Mouse (Mus musculus): ENCODE measurements at regions not wholly inside any gene's neighbourhood (a gene's known extent, or its start where the extent isn't known, plus 50 kb on each side); places are given as distances from the start of the nearest gene placed in this dataset.

- WGBS, result 33% methylated on average over 6 of the region's 6 CpGs
- Histone ChIP-seq H3K9ac (no peak overlapping the region), H3K27ac (no peak overlapping the region), H3K27me3 (no peaks in the 10 kb centered on the region), H3K36me3 (no peaks in the 10 kb centered on the region), H3K4me2 (no peak overlapping the region), H3K9me3 (replicated peaks) (no peaks in the 10 kb centered on the region), H3K4me1 (replicated peaks) (0 out of 2 replicates have a peak, but pooled peaks cover 3% of the 10 kb centered on the region), H3K4me3 (no peak overlapping the region)
- ATAC-seq (replicated peaks; ENCODE audit: insufficient number of reproducible peaks, insufficient read depth, low FRiP score, low read depth), result no peak
Observed at GRCm38 (mm10) chr17:88158550-88158949, 93.5 kb upstream of the Fbxo11 start.

- 0 out of 2 replicates have a peak overlapping the region, but pooled peaks have one; percentile 3 for H3K4me2 ChIP-seq
- no peak overlapping the region for H3K9ac ChIP-seq
- 0 out of 2 replicates have a peak, but pooled peaks cover 3% of the 10 kb centered on the region for H3K4me1 ChIP-seq (replicated peaks)
- no peak overlapping the region for H3K27ac ChIP-seq
- ATAC-seq (replicated peaks; ENCODE audit: insufficient number of reproducible peaks, insufficient read depth, low FRiP score, low read depth), result no peak
- no peak overlapping the region for H3K4me3 ChIP-seq
- H3K36me3 ChIP-seq, result no peaks in the 10 kb centered on the region
- no peaks in the 10 kb centered on the region for H3K9me3 ChIP-seq (replicated peaks)
- 21% methylated on average over 11 of the region's 11 CpGs for WGBS
- H3K27me3 ChIP-seq, result no peaks in the 10 kb centered on the region
Observed at GRCm38 (mm10) chr17:88159212-88159668, 94.1 kb upstream of the Fbxo11 start.

- WGBS, result 53% methylated on average over 19 of the region's 19 CpGs
- Histone ChIP-seq H3K27ac (no peak overlapping the region), H3K36me3 (no peaks in the 10 kb centered on the region), H3K27me3 (no peaks in the 10 kb centered on the region), H3K9me3 (replicated peaks) (no peaks in the 10 kb centered on the region), H3K4me3 (no peak overlapping the region), H3K9ac (no peak overlapping the region), H3K4me2 (0 out of 2 replicates have a peak overlapping the region, but pooled peaks have one; percentile 13), H3K4me1 (replicated peaks) (0 out of 2 replicates have a peak, but pooled peaks cover 3% of the 10 kb centered on the region)
- ATAC-seq (replicated peaks; ENCODE audit: insufficient number of reproducible peaks, insufficient read depth, low FRiP score, low read depth), result no peak
Observed at GRCm38 (mm10) chr17:88159851-88160676, 95.0 kb upstream of the Fbxo11 start.

GRCm38 (mm10) chr17:88160677-88161001, 95.5 kb upstream of the Fbxo11 start:
- 0 out of 2 replicates have a peak overlapping the region, but pooled peaks have one; percentile 13 for H3K4me2 ChIP-seq
- 0 out of 2 replicates have a peak, but pooled peaks cover 3% of the 10 kb centered on the region for H3K4me1 ChIP-seq (replicated peaks)
- 78% methylated on average over 14 of the region's 14 CpGs for WGBS
- ATAC-seq (replicated peaks; ENCODE audit: insufficient number of reproducible peaks, insufficient read depth, low FRiP score, low read depth), result no peak
- no peak overlapping the region for H3K4me3 ChIP-seq
- no peaks in the 10 kb centered on the region for H3K36me3 ChIP-seq
- H3K9ac ChIP-seq, result no peak overlapping the region
- H3K9me3 ChIP-seq (replicated peaks), result no peaks in the 10 kb centered on the region
- H3K27me3 ChIP-seq, result no peaks in the 10 kb centered on the region
- H3K27ac ChIP-seq, result no peak overlapping the region

GRCm38 (mm10) chr17:88161766-88162165, 96.7 kb upstream of the Fbxo11 start:
- Histone ChIP-seq H3K36me3 (no peaks in the 10 kb centered on the region), H3K27ac (no peak overlapping the region), H3K9me3 (replicated peaks) (no peaks in the 10 kb centered on the region), H3K4me2 (no peak overlapping the region), H3K4me1 (replicated peaks) (0 out of 2 replicates have a peak, but pooled peaks cover 3% of the 10 kb centered on the region), H3K4me3 (no peak overlapping the region), H3K27me3 (no peaks in the 10 kb centered on the region), H3K9ac (no peak overlapping the region)
- no peak for ATAC-seq (replicated peaks; ENCODE audit: insufficient number of reproducible peaks, insufficient read depth, low FRiP score, low read depth)
- 92% methylated on average over 8 of the region's 8 CpGs for WGBS

- Histone ChIP-seq H3K27me3 (no peaks in the 10 kb centered on the region), H3K27ac (no peak overlapping the region), H3K4me2 (no peak overlapping the region), H3K36me3 (no peaks in the 10 kb centered on the region), H3K9ac (no peak overlapping the region), H3K4me1 (replicated peaks) (no peaks in the 10 kb centered on the region), H3K4me3 (no peak overlapping the region), H3K9me3 (replicated peaks) (no peaks in the 10 kb centered on the region)
- no peak for ATAC-seq (replicated peaks; ENCODE audit: insufficient number of reproducible peaks, insufficient read depth, low FRiP score, low read depth)
- WGBS, result 73% methylated on average over 4 of the region's 4 CpGs
Observed at GRCm38 (mm10) chr17:88164805-88165204, 99.7 kb upstream of the Fbxo11 start.

GRCm38 (mm10) chr17:88165811-88166210, 100.7 kb upstream of the Fbxo11 start:
- H3K4me2 ChIP-seq, result no peak overlapping the region
- H3K27me3 ChIP-seq, result no peaks in the 10 kb centered on the region
- H3K9ac ChIP-seq, result no peak overlapping the region
- H3K9me3 ChIP-seq (replicated peaks), result no peaks in the 10 kb centered on the region
- H3K27ac ChIP-seq, result no peak overlapping the region
- H3K36me3 ChIP-seq, result no peaks in the 10 kb centered on the region
- WGBS, result 82% methylated on average over 6 of the region's 6 CpGs
- H3K4me3 ChIP-seq, result no peak overlapping the region
- ATAC-seq (replicated peaks; ENCODE audit: insufficient number of reproducible peaks, insufficient read depth, low FRiP score, low read depth), result no peak
- no peaks in the 10 kb centered on the region for H3K4me1 ChIP-seq (replicated peaks)

GRCm38 (mm10) chr17:88168262-88169096, 103.4 kb upstream of the Fbxo11 start:
- no peak overlapping the region for H3K27ac ChIP-seq
- H3K4me1 ChIP-seq (replicated peaks), result no peaks in the 10 kb centered on the region
- H3K9ac ChIP-seq, result no peak overlapping the region
- no peaks in the 10 kb centered on the region for H3K27me3 ChIP-seq
- no peak overlapping the region for H3K4me3 ChIP-seq
- ATAC-seq (replicated peaks; ENCODE audit: insufficient number of reproducible peaks, insufficient read depth, low FRiP score, low read depth), result no peak
- H3K4me2 ChIP-seq, result no peak overlapping the region
- H3K9me3 ChIP-seq (replicated peaks), result no peaks in the 10 kb centered on the region
- H3K36me3 ChIP-seq, result no peaks in the 10 kb centered on the region
- 67% methylated on average over 8 of the region's 8 CpGs for WGBS

- no peaks in the 10 kb centered on the region for H3K27me3 ChIP-seq
- H3K36me3 ChIP-seq, result no peaks in the 10 kb centered on the region
- WGBS, result 75% methylated on average over 3 of the region's 3 CpGs
- H3K9me3 ChIP-seq (replicated peaks), result no peaks in the 10 kb centered on the region
- H3K4me1 ChIP-seq (replicated peaks), result no peaks in the 10 kb centered on the region
- H3K27ac ChIP-seq, result no peak overlapping the region
- no peak overlapping the region for H3K9ac ChIP-seq
- H3K4me2 ChIP-seq, result no peak overlapping the region
- no peak overlapping the region for H3K4me3 ChIP-seq
- no peak for ATAC-seq (replicated peaks; ENCODE audit: insufficient number of reproducible peaks, insufficient read depth, low FRiP score, low read depth)
Observed at GRCm38 (mm10) chr17:88171606-88172005, 106.5 kb upstream of the Fbxo11 start.

GRCm38 (mm10) chr17:88173354-88174032, 108.4 kb upstream of the Fbxo11 start:
- no peak for ATAC-seq (replicated peaks; ENCODE audit: insufficient number of reproducible peaks, insufficient read depth, low FRiP score, low read depth)
- Histone ChIP-seq H3K36me3 (no peaks in the 10 kb centered on the region), H3K9me3 (replicated peaks) (no peaks in the 10 kb centered on the region), H3K4me2 (no peak overlapping the region), H3K9ac (no peak overlapping the region), H3K4me3 (no peak overlapping the region), H3K27me3 (no peaks in the 10 kb centered on the region), H3K4me1 (replicated peaks) (no peaks in the 10 kb centered on the region), H3K27ac (no peak overlapping the region)
- 51% methylated on average over 4 of the region's 4 CpGs for WGBS

GRCm38 (mm10) chr17:88174242-88174679, 109.2 kb upstream of the Fbxo11 start:
- H3K4me2 ChIP-seq, result peak overlapping the region; percentile 0; the same call in 1 of the 2 replicates
- H3K36me3 ChIP-seq, result no peaks in the 10 kb centered on the region
- no peaks in the 10 kb centered on the region for H3K4me1 ChIP-seq (replicated peaks)
- ATAC-seq (replicated peaks; ENCODE audit: insufficient number of reproducible peaks, insufficient read depth, low FRiP score, low read depth), result no peak
- no peak overlapping the region for H3K27ac ChIP-seq
- no peak overlapping the region for H3K4me3 ChIP-seq
- 65% methylated on average over 10 of the region's 10 CpGs for WGBS
- H3K27me3 ChIP-seq, result no peaks in the 10 kb centered on the region
- H3K9ac ChIP-seq, result no peak overlapping the region
- no peaks in the 10 kb centered on the region for H3K9me3 ChIP-seq (replicated peaks)
